Mouse (Mus musculus): ENCODE data around the gene Chst2. TPM values are rescaled to one million over a fixed set of nuclear protein-coding genes. Genes with fewer than 3 reads are reported as not detected.

Gene Chst2
- polyA plus RNA-seq, 1 experiment: 2.1 TPM

DNA sequence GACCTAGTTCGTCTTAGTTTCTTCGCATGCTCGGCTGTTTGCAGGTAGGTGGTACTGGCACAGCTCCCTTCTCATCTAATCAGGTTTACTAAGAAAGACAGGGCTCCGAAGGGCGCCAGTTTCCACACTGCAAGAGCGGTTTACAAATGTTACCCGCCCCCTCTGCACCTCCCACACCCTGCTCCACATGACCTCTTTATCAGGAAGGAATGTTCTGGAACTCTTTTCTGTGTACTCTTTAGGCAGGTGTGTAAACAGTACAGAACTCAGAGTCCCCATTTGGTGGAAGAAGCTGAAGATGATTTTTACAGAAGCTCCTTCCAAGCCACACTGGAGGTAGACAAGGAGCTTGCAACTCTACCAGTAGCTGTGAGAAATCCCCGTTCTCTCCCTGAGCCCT, 31.2 kb downstream of the Chst2 start:
- WGBS: 92% methylated on average over 8 of the region's 8 CpGs
- TF ChIP-seq POLR2A (IDR thresholded peaks at IDR 0.05; ENCODE audit: low read depth, low read length) (no peak), CTCF (IDR thresholded peaks at IDR 0.05; ENCODE audit: extremely low read depth, insufficient read depth, insufficient read length, insufficient replicate concordance) (no peak)
- H3K4me1 ChIP-seq (ENCODE audit: control insufficient read depth, insufficient read depth, insufficient read length): no peaks in the 10 kb centered on the region

DNA sequence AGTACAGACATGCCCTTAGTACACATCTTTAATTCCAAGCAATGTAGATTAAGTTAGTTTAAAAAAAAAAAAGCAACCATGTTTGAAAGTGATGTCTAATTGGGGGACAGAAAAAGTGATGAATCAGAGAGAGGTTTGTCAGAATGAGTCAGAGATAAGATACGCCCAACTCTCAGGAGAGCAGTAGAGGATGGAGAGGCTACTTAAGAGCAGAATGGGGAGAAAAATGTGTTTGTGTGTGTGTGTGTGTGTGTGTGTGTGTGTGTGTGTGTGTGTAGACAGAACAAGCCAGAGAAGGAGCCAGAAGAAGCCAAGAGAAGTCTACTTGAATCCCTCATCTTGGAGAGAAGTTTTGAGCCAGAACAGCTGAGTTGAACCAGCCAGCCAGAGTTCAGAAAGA, 32.8 kb downstream of the Chst2 start:
- TF ChIP-seq CTCF (IDR thresholded peaks at IDR 0.05; ENCODE audit: extremely low read depth, insufficient read depth, insufficient read length, insufficient replicate concordance) (no peak), POLR2A (IDR thresholded peaks at IDR 0.05; ENCODE audit: low read depth, low read length) (no peak)
- no peak overlapping the region for H3K27ac ChIP-seq (ENCODE audit: insufficient read depth, low read length)
- H3K36me3 ChIP-seq (ENCODE audit: control insufficient read depth, insufficient read depth, low read length): no peaks in the 10 kb centered on the region
- no peaks in the 10 kb centered on the region for H3K27me3 ChIP-seq (ENCODE audit: control insufficient read depth, insufficient read depth, low read length)
- 82% methylated on average over 1 of the region's 1 CpGs for WGBS
- H3K4me3 ChIP-seq (ENCODE audit: extremely low read depth, insufficient read depth, insufficient read length): no peak overlapping the region
- no peak for DNase-seq (ENCODE audit: low read depth in 1 of 2, low spot score in 2 of 2)
- no peaks in the 10 kb centered on the region for H3K4me1 ChIP-seq (ENCODE audit: control insufficient read depth, insufficient read depth, insufficient read length)

More for the DNA sequence above, 31.2 kb downstream of the Chst2 start:
- Histone ChIP-seq H3K27ac (ENCODE audit: insufficient read depth, low read length) (no peak overlapping the region), H3K36me3 (ENCODE audit: control insufficient read depth, insufficient read depth, low read length) (no peaks in the 10 kb centered on the region), H3K27me3 (ENCODE audit: control insufficient read depth, insufficient read depth, low read length) (no peaks in the 10 kb centered on the region), H3K4me3 (ENCODE audit: extremely low read depth, insufficient read depth, insufficient read length) (no peak overlapping the region)
- DNase-seq (ENCODE audit: low read depth in 1 of 2, low spot score in 2 of 2): no peak

DNA sequence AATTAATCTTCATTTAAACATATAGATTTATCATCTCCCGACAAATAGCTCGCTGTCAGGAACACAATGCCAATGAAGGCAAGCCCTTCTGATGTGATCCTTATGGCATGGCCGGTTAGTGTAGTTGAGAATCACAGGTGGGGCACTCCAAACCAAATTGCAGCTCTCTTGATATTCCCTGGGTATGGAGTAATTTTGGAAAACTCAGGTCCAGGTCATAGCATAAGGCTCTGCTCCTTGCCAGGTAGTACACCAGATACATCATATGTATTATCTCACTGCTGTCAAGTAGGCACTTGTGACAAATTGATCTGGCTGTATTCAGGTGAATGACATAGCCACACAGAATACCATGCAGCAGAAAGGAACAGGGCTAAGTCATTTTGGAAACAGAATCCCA, 40.6 kb downstream of the Chst2 start:
- 92% methylated on average over 3 of the region's 3 CpGs for WGBS
- H3K36me3 ChIP-seq (ENCODE audit: control insufficient read depth, insufficient read depth, low read length): no peaks in the 10 kb centered on the region
- TF ChIP-seq CTCF (IDR thresholded peaks at IDR 0.05; ENCODE audit: extremely low read depth, insufficient read depth, insufficient read length, insufficient replicate concordance): no peak
- TF ChIP-seq POLR2A (IDR thresholded peaks at IDR 0.05; ENCODE audit: low read depth, low read length): no peak
- no peak overlapping the region for H3K27ac ChIP-seq (ENCODE audit: insufficient read depth, low read length)
- H3K4me1 ChIP-seq (ENCODE audit: control insufficient read depth, insufficient read depth, insufficient read length): no peaks in the 10 kb centered on the region
- H3K4me3 ChIP-seq (ENCODE audit: extremely low read depth, insufficient read depth, insufficient read length): no peak overlapping the region
- H3K27me3 ChIP-seq (ENCODE audit: control insufficient read depth, insufficient read depth, low read length): no peaks in the 10 kb centered on the region
- DNase-seq (ENCODE audit: low read depth in 1 of 2, low spot score in 2 of 2): no peak

DNA sequence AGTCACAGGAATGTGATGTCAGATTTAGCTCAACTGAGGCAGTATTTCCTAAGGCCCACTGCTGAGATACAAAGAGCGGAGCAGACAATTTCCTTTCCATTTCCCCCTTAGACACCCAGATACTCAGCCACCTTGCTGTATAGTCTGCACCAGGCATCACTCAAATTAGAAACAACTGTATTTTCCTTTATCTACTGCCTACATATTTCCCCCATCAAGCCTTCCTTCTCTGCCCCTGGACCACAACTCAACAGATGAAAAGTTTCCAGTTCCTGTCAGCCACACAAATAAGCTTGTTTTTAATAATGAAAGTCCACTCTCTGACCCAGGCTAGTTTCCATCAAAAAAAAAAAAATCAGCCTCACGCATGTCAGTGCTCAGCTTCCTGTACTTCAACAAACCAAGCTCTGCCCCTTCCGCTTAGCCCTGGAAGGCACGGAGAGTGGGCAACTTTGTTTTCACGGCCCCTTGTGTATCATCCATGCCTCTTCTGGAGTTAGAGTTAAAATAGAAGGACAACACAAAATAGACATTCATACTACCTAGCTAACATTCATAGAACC, 52.6 kb downstream of the Chst2 start:
- no peak overlapping the region for H3K4me3 ChIP-seq (ENCODE audit: extremely low read depth, insufficient read depth, insufficient read length)
- no peaks in the 10 kb centered on the region for H3K36me3 ChIP-seq (ENCODE audit: control insufficient read depth, insufficient read depth, low read length)
- no peaks in the 10 kb centered on the region for H3K4me1 ChIP-seq (ENCODE audit: control insufficient read depth, insufficient read depth, insufficient read length)
- 35% methylated on average over 5 of the region's 5 CpGs for WGBS
- TF ChIP-seq POLR2A (IDR thresholded peaks at IDR 0.05; ENCODE audit: low read depth, low read length): no peak
- no peaks in the 10 kb centered on the region for H3K27me3 ChIP-seq (ENCODE audit: control insufficient read depth, insufficient read depth, low read length)
- DNase-seq (ENCODE audit: low read depth in 1 of 2, low spot score in 2 of 2): no peak
- H3K27ac ChIP-seq (ENCODE audit: insufficient read depth, low read length): no peak overlapping the region

DNA sequence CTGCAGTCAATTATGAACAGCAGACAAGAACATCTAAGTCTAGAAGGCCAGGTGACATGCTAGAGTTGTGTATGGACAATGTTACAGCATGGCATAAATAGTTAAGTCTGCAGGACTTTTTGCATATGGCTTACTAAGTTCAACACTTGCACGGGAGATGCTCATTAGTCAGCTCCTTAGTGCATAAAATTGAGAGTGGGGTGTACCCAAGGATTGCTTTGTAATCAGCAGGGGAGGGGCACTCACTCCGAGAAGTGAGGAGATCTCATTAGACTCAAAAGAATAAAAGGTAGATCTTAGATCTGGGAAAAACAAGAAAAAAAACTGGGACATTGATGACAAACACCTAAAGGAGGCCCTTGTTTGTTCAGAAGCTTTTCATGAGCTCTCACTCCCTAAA, 54.6 kb downstream of the Chst2 start:
- no peak for DNase-seq (ENCODE audit: low read depth in 1 of 2, low spot score in 2 of 2)
- TF ChIP-seq CTCF (IDR thresholded peaks at IDR 0.05; ENCODE audit: extremely low read depth, insufficient read depth, insufficient read length, insufficient replicate concordance) (no peak), POLR2A (IDR thresholded peaks at IDR 0.05; ENCODE audit: low read depth, low read length) (no peak)
- H3K36me3 ChIP-seq (ENCODE audit: control insufficient read depth, insufficient read depth, low read length): no peaks in the 10 kb centered on the region
- no peaks in the 10 kb centered on the region for H3K27me3 ChIP-seq (ENCODE audit: control insufficient read depth, insufficient read depth, low read length)
- H3K4me3 ChIP-seq (ENCODE audit: extremely low read depth, insufficient read depth, insufficient read length): no peak overlapping the region
- no peaks in the 10 kb centered on the region for H3K4me1 ChIP-seq (ENCODE audit: control insufficient read depth, insufficient read depth, insufficient read length)
- no peak overlapping the region for H3K27ac ChIP-seq (ENCODE audit: insufficient read depth, low read length)
- WGBS: 84% methylated on average over 2 of the region's 2 CpGs

DNA sequence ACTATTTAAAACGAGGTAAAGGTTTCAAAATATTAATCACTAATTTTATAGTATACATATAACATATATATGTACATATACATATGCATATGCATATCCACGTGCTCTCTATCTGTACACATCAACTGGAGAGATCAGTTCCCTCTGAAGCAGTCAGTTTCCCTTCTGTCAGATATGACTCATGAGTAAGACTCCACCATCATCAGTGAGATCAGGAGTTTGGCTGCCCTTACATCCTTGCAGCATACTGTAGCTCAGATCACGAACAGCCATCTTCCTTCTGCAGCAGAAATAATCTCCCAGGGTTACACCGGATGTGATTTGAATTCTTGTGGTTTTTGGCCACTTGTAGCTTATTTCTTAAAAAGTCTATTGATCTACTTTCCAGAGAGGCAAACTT, 56.0 kb downstream of the Chst2 start:
- H3K27ac ChIP-seq (ENCODE audit: insufficient read depth, low read length): no peak overlapping the region
- no peaks in the 10 kb centered on the region for H3K36me3 ChIP-seq (ENCODE audit: control insufficient read depth, insufficient read depth, low read length)
- no peak for TF ChIP-seq POLR2A (IDR thresholded peaks at IDR 0.05; ENCODE audit: low read depth, low read length)
- no peak for TF ChIP-seq CTCF (IDR thresholded peaks at IDR 0.05; ENCODE audit: extremely low read depth, insufficient read depth, insufficient read length, insufficient replicate concordance)
- WGBS: 34% methylated on average over 4 of the region's 4 CpGs
- peak in 1 of 2 experiments; percentile 8 for DNase-seq (ENCODE audit: low read depth in 1 of 2, low spot score in 2 of 2)
- H3K4me3 ChIP-seq (ENCODE audit: extremely low read depth, insufficient read depth, insufficient read length): no peak overlapping the region
- H3K27me3 ChIP-seq (ENCODE audit: control insufficient read depth, insufficient read depth, low read length): no peaks in the 10 kb centered on the region
- H3K4me1 ChIP-seq (ENCODE audit: control insufficient read depth, insufficient read depth, insufficient read length): no peaks in the 10 kb centered on the region

Other genes with a start within 250 kb of the Chst2 start
- 1.6 and 1.7 TPM in 2 replicates for gene U2surp, start 105.3 kb upstream of the Chst2 start, polyA plus RNA-seq (2012; rRNA removed)
- gene Paqr9, start 152.9 kb upstream of the Chst2 start, polyA plus RNA-seq (2012; rRNA removed): 16.5 and 21.3 TPM in 2 replicates
- 0.40 and 0.69 TPM in 2 replicates for gene Pcolce2, start 230.9 kb upstream of the Chst2 start, polyA plus RNA-seq (2012; rRNA removed)